Mouse (Mus musculus): ENCODE data around the gene Phxr2. TPM values are rescaled to one million over a fixed set of nuclear protein-coding genes. Genes with fewer than 3 reads are reported as not detected.
A peak's percentile ranks its signal among the peaks of the same experiment; 100 is the strongest.

Gene Phxr2
- polyA plus RNA-seq, 1 experiment: not detected

- no peak for TF ChIP-seq GATA1 (IDR thresholded peaks at IDR 0.05; ENCODE audit: low read length)
Observed at GRCm38 (mm10) chr10:99083431-99084003, 42.6 kb downstream of the Phxr2 start.

GRCm38 (mm10) chr10:99081569-99081990 lies 44.5 kb downstream of the Phxr2 start:
- TF ChIP-seq GATA1 (IDR thresholded peaks at IDR 0.05; ENCODE audit: low read length): peak; percentile 45

- no peak for TF ChIP-seq GATA1 (IDR thresholded peaks at IDR 0.05; ENCODE audit: low read length)
Observed at GRCm38 (mm10) chr10:99078621-99079020, 47.5 kb downstream of the Phxr2 start.

GRCm38 (mm10) chr10:99076113-99076895 lies 49.8 kb downstream of the Phxr2 start:
- TF ChIP-seq GATA1 (IDR thresholded peaks at IDR 0.05; ENCODE audit: low read length): no peak

Other genes with a start within 250 kb of the Phxr2 start
- gene Atp2b1, start 211.9 kb downstream of the Phxr2 start, polyA plus RNA-seq (2012): 12.1 and 15.3 TPM in 2 replicates
- gene Poc1b, start 19.3 kb downstream of the Phxr2 start, polyA plus RNA-seq (2012): 6.5 and 9.8 TPM in 2 replicates
- 0.77 and 0.83 TPM in 2 replicates for gene Galnt4, start 18.2 kb downstream of the Phxr2 start, polyA plus RNA-seq (2012)
- gene Dusp6, start 136.9 kb upstream of the Phxr2 start, polyA plus RNA-seq (2012): not detected in 2 replicates

All from G1E-ER4 (cell line).